27 mouse cellular contexts compared by ENCODE assay signal in genomic region chr12:35598298-35598697, GRCm38 (mm10).
DNase-seq lines count a peak whose midpoint lies in the region; ATAC-seq lines count a peak whose summit lies in the region.
"Had no signal": no experiment of that assay in that cellular context is flagged by ENCODE, and none has a peak within 500 bp of the region (broad histone marks: within the 10 kb centered on the region; RNA-seq: fewer than 3 reads in every experiment).

No protein-coding gene starts in this region.

- WGBS in liver, embryonic 12.5 days (ENCODE audit: insufficient replicate concordance): 15% methylated on average over 9 of the region's 9 CpGs

- H3K9ac ChIP-seq in liver, embryonic 12.5 days: no peak overlapping the region
- H3K9ac ChIP-seq: hindbrain, embryonic 12.5 days; intestine, embryonic 15.5 days; liver, embryonic 15.5 days; lung, embryonic 15.5 days; midbrain, embryonic 15.5 days had no signal

- no peaks in the 10 kb centered on the region for H3K27me3 ChIP-seq in liver, embryonic 12.5 days (replicated peaks)
- H3K27me3 ChIP-seq: hindbrain, embryonic 12.5 days; intestine, embryonic 15.5 days; liver, embryonic 15.5 days; lung, embryonic 15.5 days; midbrain, embryonic 15.5 days had no signal

- no peak overlapping the region for H3K27ac ChIP-seq in liver, embryonic 12.5 days
- H3K27ac ChIP-seq: gastrocnemius, adult 2 months; hindbrain, embryonic 12.5 days; hindbrain, postnatal 0 days; intestine, embryonic 15.5 days; layer of hippocampus, adult 2 months; liver, embryonic 15.5 days; lung, embryonic 15.5 days; midbrain, embryonic 15.5 days had no signal

- ATAC-seq in liver, embryonic 12.5 days: no peak
- ATAC-seq: activated CD4-positive, CD25-positive, alpha-beta regulatory T cell, adult 4 months; forebrain, embryonic 14.5 days; hindbrain, postnatal 0 days; intestine, embryonic 15.5 days; midbrain, embryonic 15.5 days had no signal

- peak; percentile 16 for DNase-seq in thymus, postnatal 0 days (ENCODE audit: low spot score)
- no peak for DNase-seq in thymus, postnatal 10 days (ENCODE audit: low spot score in 2 of 2)
- DNase-seq in MEL-GATA-1-ER (ENCODE audit: extremely low read depth, low read depth): peak; percentile 26
- no peak for DNase-seq in layer of hippocampus, adult 9-11 months
- DNase-seq in heart, postnatal 25 days (ENCODE audit: low spot score): no peak
- no peak for DNase-seq in right cerebral cortex, adult 18-20 months
- DNase-seq: adrenal gland, adult 2 months; adrenal gland, postnatal 36 days; cerebellum, adult 8-10 months; cerebellum, postnatal 25 days; gastrocnemius, adult 2 months; gastrocnemius, postnatal 36 days; heart, postnatal 14 days; kidney, adult 2 months; kidney, postnatal 36 days; spleen, adult 18-20 months; thymus, adult 2 months had no signal

- intact Hi-C loops in heart, postnatal 25 days (cut with DNase I): no loop called here

- H3K36me3 ChIP-seq in liver, embryonic 12.5 days: no peaks in the 10 kb centered on the region
- H3K36me3 ChIP-seq: hindbrain, embryonic 12.5 days; intestine, embryonic 15.5 days; liver, embryonic 15.5 days; lung, embryonic 15.5 days; midbrain, embryonic 15.5 days had no signal

- no peaks in the 10 kb centered on the region for H3K9me3 ChIP-seq in liver, embryonic 12.5 days (replicated peaks)
- H3K9me3 ChIP-seq: hindbrain, embryonic 12.5 days; intestine, embryonic 15.5 days; liver, embryonic 15.5 days; lung, embryonic 15.5 days had no signal

- H3K4me2 ChIP-seq in liver, embryonic 12.5 days: peak overlapping the region; percentile 9; the same call in 1 of the 2 replicates
- H3K4me2 ChIP-seq: hindbrain, embryonic 12.5 days; intestine, embryonic 15.5 days; liver, embryonic 15.5 days; lung, embryonic 15.5 days; midbrain, embryonic 15.5 days had no signal

- H3K4me1 ChIP-seq in liver, embryonic 12.5 days: peaks cover 5% of the 10 kb centered on the region; the same call in 1 of the 2 replicates
- H3K4me1 ChIP-seq: hindbrain, embryonic 12.5 days; intestine, embryonic 15.5 days; liver, embryonic 15.5 days; lung, embryonic 15.5 days; midbrain, embryonic 15.5 days had no signal

- H3K4me3 ChIP-seq in liver, embryonic 12.5 days: no peak overlapping the region
- H3K4me3 ChIP-seq: gastrocnemius, adult 2 months; hindbrain, embryonic 12.5 days; intestine, embryonic 15.5 days; layer of hippocampus, adult 2 months; liver, embryonic 15.5 days; lung, embryonic 15.5 days; midbrain, embryonic 15.5 days had no signal

Comparison
In these comparisons a context has a peak if more than half of its experiments do, and no peak if none do; other contexts are left out.
1. DNase-seq: peak in thymus, postnatal 0 days (single experiment) and MEL-GATA-1-ER (single experiment); none in thymus, postnatal 10 days (0 of 2), layer of hippocampus, adult 9-11 months (single experiment), heart, postnatal 25 days (single experiment) and right cerebral cortex, adult 18-20 months (single experiment).